Mouse (Mus musculus) mature B cell (primary cell): Measurements from ENCODE around the gene Pafah1b2.

Experiments used
- in situ Hi-C: fragments of 300-500 bp; cut with MboI; formaldehyde crosslinking; loops from 2 replicates; pipeline ENCODE4 v1.14.3; 2019

Pafah1b2 gene

GRCm38 (mm10) chr9:46026058-46026849 is 13.8 kb upstream of the Pafah1b2 start:
- in situ Hi-C loops, result no loop called here

GRCm38 (mm10) chr9:46023591-46023990 is 11.1 kb upstream of the Pafah1b2 start:
- in situ Hi-C loops, result no loop called here

DNA sequence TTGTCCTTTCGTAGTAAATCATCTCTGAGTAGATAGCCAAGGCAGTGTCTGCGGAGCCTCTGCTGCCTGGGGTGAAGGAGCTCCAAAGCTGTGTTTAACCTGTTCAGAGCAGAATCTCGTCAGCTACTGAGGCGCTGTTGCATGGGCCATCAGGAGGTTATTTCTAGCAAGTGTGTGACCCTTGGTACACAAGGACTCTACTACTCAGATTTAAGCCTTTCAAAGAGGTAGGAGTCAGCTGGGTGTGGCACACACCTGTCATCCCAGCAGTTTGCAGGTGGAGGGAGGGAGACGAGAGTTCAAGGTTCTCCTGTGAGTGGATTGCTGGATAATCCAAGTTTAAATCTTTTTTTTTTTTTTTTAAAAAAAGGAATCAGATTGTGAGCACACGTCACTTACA is 7.5 kb upstream of the Pafah1b2 start:
- in situ Hi-C loops, result no loop called here

GRCm38 (mm10) chr9:46018316-46018715 is 5.8 kb upstream of the Pafah1b2 start:
- in situ Hi-C loops, result no loop called here

- in situ Hi-C loops, result no loop called here
Observed at GRCm38 (mm10) chr9:46016417-46016816, 3.9 kb upstream of the Pafah1b2 start.

DNA sequence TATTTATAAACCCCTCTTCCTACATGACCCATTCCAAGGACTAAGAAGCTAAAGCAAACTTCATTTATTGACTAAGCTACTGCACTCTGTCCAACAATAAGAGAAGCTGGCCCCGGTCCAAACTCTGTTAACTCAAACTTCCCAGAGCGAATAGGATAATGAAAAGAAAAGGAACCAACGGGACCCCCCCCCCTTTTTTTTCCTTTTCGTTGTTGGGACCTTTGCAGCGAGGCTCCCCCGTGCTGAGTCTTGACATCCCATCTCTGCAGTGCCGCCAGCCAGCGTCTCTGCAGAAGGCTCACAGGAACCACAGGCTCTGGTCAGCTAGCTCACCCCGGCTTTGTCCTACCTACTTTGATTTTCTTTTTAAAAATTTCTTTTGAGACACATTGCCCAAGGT is 3.3 kb upstream of the Pafah1b2 start:
- in situ Hi-C loops, result no loop called here

GRCm38 (mm10) chr9:46015081-46015551 is 2.6 kb upstream of the Pafah1b2 start:
- in situ Hi-C loops, result no loop called here

DNA sequence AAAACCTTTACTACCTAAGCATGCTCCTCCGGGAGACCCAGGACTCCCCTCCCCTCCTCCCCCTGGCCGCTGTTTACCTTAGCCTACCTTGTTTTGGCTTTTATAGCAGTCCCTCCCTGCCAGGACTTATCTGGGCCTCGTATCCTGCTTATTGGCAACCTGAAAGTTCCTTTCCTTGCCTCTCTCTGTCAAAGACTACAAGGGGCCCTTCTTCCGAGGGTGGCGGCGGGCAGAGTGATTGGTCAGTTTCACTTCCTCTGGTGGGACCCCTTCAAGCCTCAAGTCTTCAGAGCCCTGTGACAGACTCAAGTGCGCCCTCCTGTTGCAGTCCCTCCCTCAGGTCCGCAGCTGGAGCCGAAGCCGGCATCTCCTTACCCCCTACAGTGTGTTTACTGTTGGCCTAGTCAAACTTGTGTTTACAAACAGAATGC is 1.8 kb upstream of the Pafah1b2 start:
- in situ Hi-C loops, result no loop called here

DNA sequence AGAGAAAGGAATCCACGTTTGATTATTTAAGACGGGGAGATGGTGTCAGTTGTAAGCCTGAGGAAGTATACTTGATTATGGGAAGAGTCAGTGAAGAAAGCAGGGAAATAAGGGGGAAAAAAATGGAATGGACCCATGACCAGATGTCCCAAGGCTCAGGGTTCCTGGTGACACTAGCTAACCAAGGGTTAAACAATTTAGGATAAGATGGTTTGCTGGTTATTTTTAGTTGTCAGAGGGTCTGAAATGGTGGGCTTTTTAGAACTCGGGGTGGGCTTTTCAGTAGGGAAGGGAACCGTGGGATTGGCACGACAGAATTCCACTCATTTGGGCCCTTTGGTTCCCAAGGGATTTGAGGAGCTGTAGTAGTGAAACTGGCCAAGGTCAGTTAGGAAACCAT is 1.1 kb upstream of the Pafah1b2 start:
- in situ Hi-C loops, result no loop called here

DNA sequence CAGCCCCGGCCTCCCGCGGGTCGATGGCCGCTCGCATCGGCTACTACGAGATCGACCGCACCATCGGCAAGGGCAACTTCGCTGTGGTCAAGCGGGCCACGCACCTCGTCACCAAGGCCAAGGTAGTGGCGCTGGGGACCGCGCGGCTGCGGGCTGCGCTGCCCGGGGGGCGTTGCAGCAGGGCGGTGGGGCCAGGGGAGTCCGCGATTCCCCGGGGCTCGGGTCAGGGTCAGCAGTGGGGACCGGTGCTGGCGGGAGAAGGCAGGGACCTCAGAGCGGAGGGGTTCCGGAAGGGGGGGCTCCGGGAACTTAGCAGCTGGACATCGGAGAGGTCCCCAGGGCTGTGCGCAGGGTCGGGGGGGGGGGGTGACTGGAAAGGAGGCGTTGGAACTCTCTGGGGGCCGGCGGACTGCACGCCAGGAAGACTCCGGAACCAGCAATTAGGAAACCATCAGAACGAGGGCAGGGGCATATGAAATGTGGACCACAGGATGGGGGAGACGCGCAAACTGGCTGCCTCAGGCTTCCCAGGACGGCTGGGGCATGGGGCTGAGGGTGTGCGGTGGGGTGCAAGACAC is 608 bp upstream of the Pafah1b2 start:
- in situ Hi-C loops, result no loop called here

DNA sequence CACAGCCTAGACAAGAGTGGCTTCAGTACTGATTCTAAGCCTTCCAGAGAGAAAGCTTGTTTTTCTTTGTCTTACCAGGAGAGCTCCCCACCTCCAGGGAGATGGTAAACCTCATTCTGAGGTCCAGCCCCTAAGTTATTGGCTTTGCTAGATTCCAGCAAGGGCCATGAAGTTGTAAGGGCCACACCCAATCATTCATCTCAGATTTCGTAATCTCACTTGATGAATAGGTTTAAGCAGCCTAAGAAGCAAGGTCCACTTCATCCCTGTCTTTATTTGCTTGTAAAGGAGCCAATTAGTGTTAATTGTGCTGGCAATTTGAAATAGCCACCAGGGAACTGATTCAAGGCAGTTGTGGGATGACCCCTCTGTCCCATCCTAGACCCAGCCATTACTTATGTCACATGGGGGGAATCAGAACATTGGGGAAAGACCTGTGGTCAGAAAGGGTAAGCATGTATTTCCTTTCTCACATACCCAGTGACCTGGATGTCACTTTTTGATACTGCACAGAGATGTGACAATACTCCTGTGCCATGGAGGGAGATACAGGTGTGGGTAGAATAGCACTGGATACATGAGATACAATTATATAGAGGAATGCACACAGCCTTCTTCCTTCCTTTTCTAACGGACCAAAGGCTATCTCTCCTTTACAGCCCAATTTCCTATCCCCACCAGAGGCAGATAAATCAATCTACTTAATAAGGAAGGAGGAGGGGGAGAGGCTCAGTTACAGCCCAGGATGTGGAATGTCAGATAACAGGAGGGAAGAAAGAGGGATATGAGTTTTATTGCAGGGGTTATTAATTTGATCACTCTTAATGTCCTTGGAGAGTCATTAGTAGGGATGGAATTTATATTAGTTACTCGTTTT is 1.2 kb downstream of the Pafah1b2 start:
- in situ Hi-C loops, result no loop called here

DNA sequence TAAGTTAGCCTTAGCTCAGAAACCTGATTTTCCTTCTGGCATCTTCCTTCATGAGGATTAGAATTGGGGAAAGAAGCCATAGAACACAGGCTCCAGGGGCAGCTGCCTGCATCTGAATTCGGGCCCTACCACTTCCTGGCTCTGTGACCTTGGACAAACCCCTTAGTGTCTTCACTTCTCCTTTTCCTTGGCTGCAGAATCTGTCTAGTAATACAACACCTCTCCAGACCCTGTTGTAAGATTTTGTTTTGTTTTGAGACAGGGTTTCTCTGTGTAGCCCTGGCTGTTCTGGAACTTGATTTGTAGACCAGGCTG is 2.9 kb downstream of the Pafah1b2 start:
- in situ Hi-C loops, result loop anchor here (5.0 kb wide), 1 partner anchor 173 kb away; no protein-coding TSS in a partner anchor

GRCm38 (mm10) chr9:46008931-46009668 is 3.4 kb downstream of the Pafah1b2 start:
- in situ Hi-C loops, result loop anchor here (5.0 kb wide), 1 partner anchor 173 kb away; no protein-coding TSS in a partner anchor

DNA sequence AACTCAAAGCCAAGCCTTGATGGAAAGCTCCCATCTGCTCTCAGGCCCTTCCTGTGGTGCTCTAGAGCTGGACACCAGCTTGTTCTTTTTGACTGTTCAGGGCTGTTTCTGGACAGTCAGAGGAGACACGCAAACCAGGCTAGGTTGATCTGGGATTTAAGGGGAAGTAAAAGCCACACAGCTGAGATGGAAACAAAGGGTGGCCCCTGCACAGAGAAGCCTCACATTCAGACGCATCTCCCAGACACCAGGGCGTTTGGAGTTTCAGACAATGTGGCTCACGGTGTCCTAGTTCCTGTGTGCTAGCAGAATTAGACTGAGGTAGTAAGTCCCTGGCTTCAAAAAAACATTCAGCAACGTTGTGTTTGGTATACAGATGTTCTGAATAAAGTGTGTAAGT is 6.3 kb downstream of the Pafah1b2 start:
- in situ Hi-C loops, result loop anchor here (5.0 kb wide), 1 partner anchor 176 kb away; no protein-coding TSS in a partner anchor

DNA sequence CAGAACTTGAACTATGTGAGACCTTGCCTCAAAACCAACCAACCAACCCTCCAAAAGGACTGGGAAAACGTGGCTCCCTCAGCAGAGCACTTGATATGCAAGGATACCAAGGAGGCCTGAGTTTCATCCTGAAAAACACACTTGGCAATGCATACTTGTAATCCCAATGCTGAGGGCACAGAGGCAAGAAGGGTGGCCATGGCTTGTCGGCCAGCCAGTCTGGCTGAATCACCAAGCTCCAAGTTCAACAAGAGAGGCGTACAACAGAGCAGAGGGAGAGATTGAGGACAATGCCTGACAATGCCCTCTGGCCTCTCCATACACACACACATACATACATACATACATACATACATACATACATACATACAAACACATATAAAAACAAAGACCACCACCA is 8.0 kb downstream of the Pafah1b2 start:
- in situ Hi-C loops, result no loop called here

- in situ Hi-C loops, result no loop called here
Observed at GRCm38 (mm10) chr9:46003729-46004128, 8.8 kb downstream of the Pafah1b2 start.

DNA sequence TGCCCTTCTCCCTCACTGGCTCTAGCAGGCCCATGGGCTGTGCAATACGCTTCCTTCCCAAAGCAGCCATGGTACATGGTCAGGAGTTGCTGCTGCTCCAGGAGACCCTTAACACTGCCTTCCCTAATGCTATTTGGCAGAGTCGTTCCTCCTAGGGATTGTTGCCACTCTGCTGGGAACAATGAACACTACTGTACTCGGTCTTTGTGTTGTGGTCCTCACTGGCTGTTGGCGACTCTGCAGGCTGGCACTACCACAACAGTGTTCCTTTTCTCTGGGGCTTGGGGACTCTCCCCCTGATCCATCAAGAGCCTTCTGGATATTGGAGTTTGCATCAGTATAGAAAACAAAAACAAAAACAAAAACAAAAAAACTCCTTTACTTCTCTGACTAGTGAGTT is 13.5 kb downstream of the Pafah1b2 start:
- in situ Hi-C loops, result no loop called here

DNA sequence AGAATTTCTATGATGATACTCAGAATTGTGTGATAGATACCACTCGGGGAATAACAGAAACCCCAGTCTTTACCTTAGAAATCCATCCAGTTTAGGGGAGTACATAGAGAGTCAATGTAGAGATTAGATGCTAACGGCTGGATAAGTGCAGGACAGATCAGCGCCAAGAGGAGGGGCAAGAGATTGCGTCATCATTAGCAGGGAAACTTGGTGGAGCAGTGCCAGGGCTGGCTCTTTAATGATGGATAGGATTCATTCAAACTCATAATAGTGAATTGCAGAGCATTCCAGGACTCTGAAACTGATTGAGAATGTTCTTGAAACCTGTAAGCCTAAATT is 27.3 kb downstream of the Pafah1b2 start:
- in situ Hi-C loops, result no loop called here

DNA sequence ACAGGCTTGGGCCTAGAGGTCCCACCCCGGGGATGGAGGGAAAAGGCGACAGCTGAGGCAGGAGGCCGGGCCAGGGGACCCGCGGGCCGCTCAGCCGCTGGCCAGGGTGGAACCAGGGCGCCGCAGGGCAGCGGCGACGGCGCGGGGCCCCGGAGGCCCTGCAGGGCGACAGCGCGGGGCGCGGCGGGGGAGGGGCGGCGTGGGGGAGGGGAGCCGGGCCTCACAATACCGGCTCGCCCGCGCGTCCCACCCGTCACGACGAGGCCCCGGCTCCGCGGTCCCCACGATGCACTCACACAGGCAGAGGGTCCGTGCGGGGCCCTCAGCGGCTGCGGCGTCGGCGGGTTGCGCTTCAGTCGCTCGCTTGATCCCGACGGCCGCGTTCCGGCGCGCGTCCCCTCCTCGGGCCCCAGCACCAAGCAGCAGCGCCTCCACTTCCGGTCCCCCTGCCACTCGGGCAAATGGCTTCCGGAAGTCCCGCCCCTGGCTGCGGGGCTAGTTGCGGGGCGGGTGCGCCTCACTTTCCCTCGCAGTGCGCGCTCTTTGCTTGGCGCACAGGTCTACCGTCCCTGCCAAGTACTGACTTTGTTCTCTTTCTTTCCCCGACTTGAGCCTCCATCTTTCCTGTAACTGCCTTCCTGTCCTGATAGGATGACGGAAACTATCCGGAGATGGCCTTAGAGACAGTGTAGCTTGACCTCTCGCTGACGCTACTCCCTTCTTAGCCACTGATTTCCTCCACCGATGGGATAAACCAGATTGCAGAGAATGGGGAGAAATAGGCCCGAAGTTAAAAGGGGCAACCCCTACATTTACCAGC is 27.9 kb downstream of the Pafah1b2 start:
- in situ Hi-C loops, result no loop called here

DNA sequence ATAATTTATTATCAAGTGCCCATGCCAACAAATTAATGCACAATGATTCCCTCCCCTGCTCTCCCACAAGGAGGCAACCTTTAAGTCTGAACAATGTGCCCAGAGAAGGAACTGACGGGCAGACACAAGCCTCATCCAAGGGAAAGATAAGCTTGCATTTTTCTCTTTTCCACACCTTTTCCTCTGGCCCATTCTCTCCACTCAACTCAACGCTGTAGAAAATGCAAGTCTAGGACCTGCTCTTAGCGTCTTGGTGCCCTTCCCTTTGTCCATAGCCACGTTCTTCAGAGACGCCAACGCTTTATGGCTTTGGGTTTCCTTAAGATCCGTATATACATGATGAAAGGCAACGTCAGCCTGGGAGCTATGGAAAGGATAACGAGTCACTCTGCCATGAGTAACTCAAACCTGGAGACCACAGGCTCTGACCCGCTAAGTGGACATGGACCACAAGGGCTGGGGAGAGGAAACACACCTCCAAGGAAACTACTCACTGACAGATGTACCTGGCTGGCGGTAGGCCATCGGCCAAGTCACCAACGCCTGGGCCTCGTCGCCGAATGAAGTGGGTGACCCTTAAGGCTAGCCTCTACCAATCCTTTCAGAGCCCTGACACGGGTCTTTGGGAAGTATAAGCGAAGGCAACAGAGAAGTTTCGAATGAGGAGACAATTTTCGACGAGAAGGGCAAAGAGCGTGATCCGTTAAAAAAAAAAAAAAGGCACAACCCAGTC is 28.6 kb downstream of the Pafah1b2 start:
- in situ Hi-C loops, result no loop called here
